Mouse (Mus musculus): ENCODE data around the gene Rdh1.
"Not testable (repeated sequence)": the region's sequence is repeated elsewhere in the genome, so short reads cannot be mapped to it uniquely, and the experiment has no call there.

Gene Rdh1

GRCm38 (mm10) chr10:127748847-127749612 is 10.5 kb upstream of the Rdh1 start:
- DNase-seq (ENCODE audit: low read depth in 1 of 2, low spot score in 2 of 2): no peak

DNA sequence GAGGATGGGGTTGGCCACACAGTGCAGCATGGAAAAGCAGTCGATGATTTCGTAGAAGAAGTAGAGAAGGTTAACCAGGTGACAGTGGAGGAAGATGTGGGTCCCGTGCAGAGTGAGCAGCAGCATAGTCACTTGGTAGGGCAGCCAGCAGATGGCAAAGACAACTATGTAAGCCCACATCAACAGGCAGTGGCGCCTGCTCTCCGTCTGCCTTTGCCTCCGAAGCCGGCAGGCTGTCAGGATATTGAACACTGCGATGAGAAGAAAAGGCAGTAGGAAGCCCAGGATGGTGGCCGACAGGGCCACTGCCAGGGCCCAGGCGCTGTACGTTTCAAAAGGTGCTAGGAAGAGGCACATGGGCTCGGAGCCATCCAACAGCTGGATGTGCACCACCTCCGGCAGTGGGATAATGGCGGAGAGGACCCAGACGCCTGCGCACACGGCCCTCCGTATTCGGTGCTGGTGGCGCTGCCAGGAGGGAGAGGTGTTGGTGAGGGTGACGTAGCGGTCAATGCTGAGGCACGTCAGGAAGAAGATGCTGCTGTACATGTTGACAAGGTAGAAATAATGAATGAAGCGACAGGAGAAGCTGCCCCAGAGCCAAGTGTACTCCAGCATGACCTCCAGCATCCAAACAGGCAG is 9.3 kb upstream of the Rdh1 start:
- DNase-seq (ENCODE audit: low read depth in 1 of 2, low spot score in 2 of 2): no peak

DNA sequence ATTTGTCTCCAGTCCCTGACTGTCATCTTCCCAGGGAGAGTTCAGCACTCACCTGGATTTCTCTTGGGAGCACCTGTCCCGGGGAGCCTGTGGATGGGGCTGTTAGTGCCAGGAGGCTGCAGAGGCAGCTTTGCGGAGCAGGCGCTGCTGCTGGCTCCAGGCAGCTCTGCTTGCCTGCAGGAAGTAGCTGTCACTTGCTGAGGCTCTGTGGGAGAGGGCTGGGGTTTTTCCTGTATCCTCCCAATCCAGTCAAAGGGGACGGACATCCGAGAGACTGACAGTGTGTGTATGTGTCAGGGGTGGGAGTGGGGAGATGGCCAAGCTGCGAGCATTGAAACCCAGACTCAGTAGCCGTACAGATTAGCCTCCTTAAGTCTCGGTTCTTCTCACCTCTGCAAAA is 8.0 kb upstream of the Rdh1 start, which contains the start of gene Gpr182:
TSS of gene Gpr182 (minus strand) at position 185 of the 400 bp plus-strand sequence.
- no peak for DNase-seq (ENCODE audit: low read depth in 1 of 2, low spot score in 2 of 2)

GRCm38 (mm10) chr10:127754566-127755166 is 4.9 kb upstream of the Rdh1 start:
- DNase-seq (ENCODE audit: low read depth in 1 of 2, low spot score in 2 of 2): no peak

DNA sequence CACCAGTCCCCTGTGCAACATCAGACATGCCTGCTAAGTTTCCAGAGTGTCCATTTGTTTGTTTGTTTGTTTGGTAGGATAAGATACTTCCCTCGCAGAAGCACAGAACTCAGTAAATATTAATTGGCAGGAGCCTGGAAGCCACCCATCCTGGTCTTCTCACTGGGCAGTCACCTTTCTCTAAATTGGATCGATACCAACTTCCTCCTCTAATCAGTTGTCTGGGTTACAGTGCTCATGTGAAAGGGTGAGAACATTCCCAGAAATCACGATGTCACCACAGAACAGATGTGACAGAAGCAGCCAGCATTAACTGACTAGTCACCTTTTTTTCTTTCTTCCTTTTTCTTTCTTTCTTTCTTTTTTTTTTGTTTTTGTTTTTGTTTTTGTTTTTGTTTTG is 4.3 kb upstream of the Rdh1 start:
- no peak for DNase-seq (ENCODE audit: low read depth in 1 of 2, low spot score in 2 of 2)

DNA sequence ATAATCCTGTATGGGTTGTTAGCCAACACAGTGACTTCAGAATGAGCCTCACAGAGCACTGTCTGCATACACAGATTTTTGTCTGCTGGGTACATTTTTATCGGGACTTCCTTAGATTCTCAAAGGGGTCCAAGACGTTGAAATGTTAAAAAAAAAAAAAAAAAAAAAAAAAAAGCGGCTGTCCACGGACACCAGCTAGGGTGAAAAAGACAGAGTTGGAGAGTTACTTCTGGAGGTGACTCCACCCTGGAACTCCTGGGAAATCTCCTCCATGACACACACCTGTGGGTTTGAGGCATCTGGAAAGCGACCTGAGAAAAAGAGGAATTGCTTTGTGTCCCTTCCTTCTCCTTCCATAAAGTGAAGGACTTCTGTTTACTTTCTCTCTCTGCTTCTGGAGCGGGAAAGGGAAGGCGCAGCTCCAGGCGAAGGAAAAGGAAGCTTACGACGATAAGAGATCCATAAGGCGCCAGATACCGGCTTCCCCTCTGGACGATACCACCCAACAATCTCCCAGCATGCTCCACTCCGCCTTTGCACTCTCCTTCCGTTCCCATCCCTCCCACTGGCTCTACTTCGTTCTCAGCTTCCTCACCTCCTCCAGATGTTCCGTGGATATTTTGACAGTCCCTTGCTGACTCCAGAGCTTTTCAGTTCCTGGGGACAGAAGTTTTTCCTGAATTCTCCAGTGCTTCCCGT is 3.6 kb upstream of the Rdh1 start:
- DNase-seq (ENCODE audit: low read depth in 1 of 2, low spot score in 2 of 2): no peak

GRCm38 (mm10) chr10:127762926-127763325 is 3.4 kb downstream of the Rdh1 start:
- not testable (repeated sequence) for DNase-seq (ENCODE audit: low read depth in 1 of 2, low spot score in 2 of 2)

DNA sequence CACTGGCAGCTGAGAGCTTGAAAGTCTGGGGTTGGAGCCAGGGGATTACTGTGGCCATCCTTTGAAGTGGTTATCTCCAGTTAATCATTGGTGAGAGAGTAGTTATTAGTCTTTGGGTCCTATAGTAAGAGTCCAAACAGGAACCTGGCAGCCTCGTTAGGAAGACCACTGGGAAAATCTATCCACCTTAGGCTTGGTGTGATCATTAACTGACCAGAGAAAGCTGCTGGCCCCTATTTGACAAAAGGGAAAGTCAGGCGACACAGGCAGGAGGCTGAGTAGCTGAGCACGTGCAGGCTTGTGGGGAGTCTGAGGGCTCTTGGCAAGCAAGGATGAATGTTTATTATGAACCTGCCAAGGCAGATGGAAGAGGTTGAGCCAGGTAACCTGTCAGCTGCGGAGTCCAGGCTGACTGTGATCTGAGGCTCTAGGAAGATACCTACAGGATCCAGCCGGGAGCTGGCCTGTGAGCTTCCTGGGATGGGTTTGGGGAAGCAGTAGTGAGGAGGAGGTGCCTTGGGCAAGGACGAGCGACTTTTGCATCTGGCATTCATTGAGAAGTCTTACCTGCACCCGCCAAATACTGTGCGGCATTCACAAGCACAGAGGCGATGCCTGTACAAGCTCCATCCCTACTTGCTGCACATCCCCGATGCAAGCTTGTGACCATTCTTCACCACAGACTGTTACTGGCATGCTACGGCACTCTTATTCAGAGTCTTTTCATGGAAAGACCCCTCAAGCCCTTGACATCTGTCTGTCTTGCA is 4.6 kb downstream of the Rdh1 start:
- DNase-seq (ENCODE audit: low read depth in 1 of 2, low spot score in 2 of 2): no peak

DNA sequence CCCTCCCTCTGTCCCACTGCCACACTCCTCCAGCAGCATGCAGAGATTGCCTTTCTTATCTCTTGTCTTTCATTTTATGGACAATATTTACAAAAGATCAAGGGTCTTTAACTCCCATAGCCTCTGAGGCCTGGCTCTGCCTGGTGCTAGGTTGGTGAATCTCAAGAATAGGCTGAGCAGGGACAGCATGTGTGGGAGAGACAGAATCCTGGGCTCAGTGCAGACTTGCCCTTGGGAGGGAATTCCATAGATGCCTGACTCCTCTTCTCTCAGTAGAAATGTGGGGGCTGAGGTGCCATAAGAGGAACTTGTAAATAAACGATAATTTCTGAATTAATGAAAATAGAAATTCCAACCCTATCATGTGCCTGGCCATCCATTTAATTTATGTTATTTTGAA is 7.0 kb downstream of the Rdh1 start:
- DNase-seq (ENCODE audit: low read depth in 1 of 2, low spot score in 2 of 2): no peak

DNA sequence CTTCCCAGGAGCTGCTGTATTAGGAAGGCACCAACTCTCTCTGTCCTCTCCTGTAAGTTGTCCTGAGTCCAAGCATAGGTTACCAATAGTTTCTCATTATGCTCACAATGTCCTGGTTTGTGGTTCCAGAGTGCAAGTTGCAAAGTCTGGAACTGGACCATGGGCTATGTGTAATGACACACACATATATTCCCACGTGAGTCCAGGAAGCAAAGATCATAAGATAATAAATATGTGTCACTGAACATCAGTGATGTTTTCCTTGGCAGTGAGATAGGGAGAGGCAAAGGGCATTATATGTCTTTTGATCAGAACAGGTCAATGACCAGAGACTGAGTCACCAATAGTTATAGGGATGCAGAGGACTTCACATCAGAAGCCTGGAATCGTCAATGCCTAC is 16.5 kb downstream of the Rdh1 start, which contains the start of gene Rdh9:
TSS of gene Rdh9 (plus strand) at position 376 of the 400 bp plus-strand sequence.
- DNase-seq (ENCODE audit: low read depth in 1 of 2, low spot score in 2 of 2): no peak

GRCm38 (mm10) chr10:127782321-127782720 is 22.8 kb downstream of the Rdh1 start:
- DNase-seq (ENCODE audit: low read depth in 1 of 2, low spot score in 2 of 2): not testable (repeated sequence)

GRCm38 (mm10) chr10:127785411-127785810 is 25.9 kb downstream of the Rdh1 start:
- not testable (repeated sequence) for DNase-seq (ENCODE audit: low read depth in 1 of 2, low spot score in 2 of 2)

DNA sequence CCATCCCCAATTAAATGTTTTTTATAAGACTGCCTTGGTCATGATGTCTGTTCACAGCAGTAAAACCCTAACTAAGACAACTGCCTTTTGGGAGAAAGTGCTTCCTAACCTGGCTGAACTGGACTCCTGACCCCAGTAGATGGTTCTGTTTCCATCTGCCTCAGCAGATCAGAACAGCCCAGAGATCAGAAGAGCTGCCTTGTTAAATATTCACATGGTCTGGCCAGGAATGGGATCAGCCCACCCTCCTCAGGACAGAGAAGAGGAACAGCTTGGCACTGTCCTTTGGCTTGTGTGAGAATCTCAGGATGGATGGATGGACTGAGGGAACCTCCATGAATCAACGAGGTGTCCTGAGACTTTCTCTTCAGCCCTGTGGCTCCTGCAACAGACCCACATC is 39.8 kb downstream of the Rdh1 start:
- DNase-seq (ENCODE audit: low read depth in 1 of 2, low spot score in 2 of 2): no peak

DNA sequence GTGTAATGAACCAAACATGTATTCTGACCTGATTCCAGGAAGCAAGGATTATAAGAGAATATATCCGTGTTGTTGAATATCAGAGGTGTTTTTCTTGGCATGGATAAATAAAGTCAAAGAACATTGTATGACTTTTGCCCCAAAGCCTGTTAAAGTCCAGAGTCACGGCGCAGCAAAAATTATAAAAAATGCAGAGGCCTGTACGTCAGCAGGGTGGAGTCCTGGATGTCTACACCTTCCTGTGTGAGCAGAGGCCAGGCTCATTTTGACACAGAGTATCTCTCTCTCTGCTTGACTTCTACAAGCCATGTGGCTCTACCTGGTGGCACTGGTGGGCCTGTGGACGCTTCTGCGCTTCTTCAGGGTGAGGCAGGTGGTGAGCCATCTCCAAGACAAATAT is 41.4 kb downstream of the Rdh1 start, which contains the start of gene Rdh16:
TSS of gene Rdh16 (plus strand) at position 262 of the 400 bp plus-strand sequence.
- no peak for DNase-seq (ENCODE audit: low read depth in 1 of 2, low spot score in 2 of 2)

DNA sequence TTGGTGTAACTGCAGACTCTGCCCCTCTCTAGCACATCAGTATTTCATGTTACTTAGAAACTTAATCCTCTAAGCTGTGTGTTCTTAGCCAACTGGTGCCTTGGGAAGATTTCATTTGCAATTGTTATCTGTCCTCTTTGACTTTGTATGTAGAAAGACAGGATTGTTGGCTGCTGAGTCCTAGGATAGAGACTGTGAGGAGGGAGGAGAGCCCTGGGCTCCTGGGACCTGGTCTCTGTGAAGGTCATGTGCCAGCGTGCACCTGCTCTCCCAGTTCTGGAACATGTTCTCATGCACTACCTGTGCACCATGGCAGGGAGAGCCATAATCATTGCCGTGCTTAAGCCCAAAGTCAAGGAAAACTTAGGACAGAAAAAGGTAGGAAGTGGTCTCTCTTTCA is 42.1 kb downstream of the Rdh1 start:
- no peak for DNase-seq (ENCODE audit: low read depth in 1 of 2, low spot score in 2 of 2)

- no peak for DNase-seq (ENCODE audit: low read depth in 1 of 2, low spot score in 2 of 2)
These were observed 42.7 kb downstream of the Rdh1 start for GRCm38 (mm10) chr10:127802236-127802635.

GRCm38 (mm10) chr10:127804416-127804815 is 44.9 kb downstream of the Rdh1 start:
- DNase-seq (ENCODE audit: low read depth in 1 of 2, low spot score in 2 of 2): no peak

DNA sequence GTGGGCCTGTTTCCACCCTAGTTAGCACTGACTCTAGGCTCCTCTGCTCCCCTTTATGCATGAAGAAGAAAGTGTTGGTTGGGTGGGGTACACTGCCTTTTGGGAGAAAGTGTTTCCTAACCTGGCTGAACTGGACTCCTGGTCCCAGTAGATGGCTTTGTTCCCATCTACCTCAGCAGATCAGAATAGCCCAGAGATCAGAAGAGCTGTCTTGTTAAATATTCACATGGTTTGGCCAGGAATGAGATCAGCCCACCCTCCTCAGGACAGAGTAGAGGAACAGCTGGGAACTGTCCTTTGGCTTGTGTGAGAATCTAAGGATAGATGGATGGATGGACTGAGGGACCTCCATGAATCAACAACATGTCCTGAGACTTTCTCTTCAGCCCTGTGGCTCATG is 56.4 kb downstream of the Rdh1 start:
- no peak for DNase-seq (ENCODE audit: low read depth in 1 of 2, low spot score in 2 of 2)

DNA sequence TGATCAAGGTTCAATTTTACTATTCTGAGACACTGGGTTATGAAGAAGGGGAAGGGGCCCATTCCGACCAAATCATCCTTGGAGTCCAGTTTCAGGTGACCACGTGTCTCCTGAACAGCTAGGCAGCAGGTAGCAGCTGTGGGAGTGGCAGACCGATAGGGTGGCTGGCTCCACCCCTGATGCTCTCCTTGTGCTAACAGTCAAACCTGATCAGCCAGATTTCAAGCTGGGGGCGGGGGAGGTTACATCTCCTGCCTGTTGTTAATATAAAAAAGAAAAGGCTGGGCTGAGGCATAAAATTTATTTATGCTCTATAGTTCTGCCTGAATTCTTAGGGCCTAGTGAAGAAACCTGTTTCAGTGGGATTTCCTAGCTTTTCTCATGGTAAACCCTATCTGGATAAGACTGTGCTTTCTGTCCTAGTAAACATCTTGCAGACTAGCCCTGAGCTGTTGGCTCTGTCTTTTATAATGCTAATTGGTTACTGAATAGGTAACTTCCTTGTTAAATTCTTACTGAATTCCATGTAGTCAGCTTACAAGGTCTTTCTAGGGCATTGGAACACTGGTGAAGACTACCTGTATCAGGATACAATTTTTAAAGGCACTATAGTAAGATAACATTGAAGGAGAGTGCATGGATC is 57.9 kb downstream of the Rdh1 start:
- not testable (repeated sequence) for DNase-seq (ENCODE audit: low read depth in 1 of 2, low spot score in 2 of 2)

All from monocyte, adult 2 months (primary cell).